ENCODE assay signal across 13 mouse cellular contexts in genomic region chr1:54118342-54118973, GRCm38 (mm10).
A peak's percentile ranks its signal among the peaks of the same experiment; 100 is the strongest.
DNase-seq lines count a peak whose midpoint lies in the region; ATAC-seq and TF ChIP-seq lines count a peak whose summit lies in the region.
"Had no signal": no experiment of that assay in that cellular context is flagged by ENCODE, and none has a peak within 500 bp of the region (broad histone marks: within the 10 kb centered on the region; RNA-seq: fewer than 3 reads in every experiment).

No protein-coding gene starts in this region.

- peaks cover 29% of the 10 kb centered on the region for H3K4me1 ChIP-seq in embryonic facial prominence, embryonic 13.5 days
- H3K4me1 ChIP-seq in olfactory bulb, adult 2 months (ENCODE audit: control insufficient read depth, insufficient read depth, low read length) = peaks cover 9% of the 10 kb centered on the region
- H3K4me1 ChIP-seq: lung, embryonic 15.5 days had no signal

- no peak for ATAC-seq in embryonic facial prominence, embryonic 13.5 days (ENCODE audit: insufficient number of reproducible peaks, insufficient read depth, low FRiP score, low TSS enrichment, low read depth)

- DNase-seq in kidney, postnatal 14 days = peak; percentile 1
- no peak for DNase-seq in kidney, adult 18-20 months
- peak; percentile 27 to 65 for DNase-seq in layer of hippocampus, adult 2 months (ENCODE audit: low spot score in 2 of 2)
- DNase-seq in kidney, adult 11 months = no peak
- no peak for DNase-seq in lung, postnatal 36 days
- DNase-seq in yolk sac, embryonic 10.5 days (ENCODE audit: low spot score) = no peak
- DNase-seq: cerebellum, adult 11-12 months; kidney, postnatal 4 days had no signal

- H3K27ac ChIP-seq in embryonic facial prominence, embryonic 13.5 days = peak overlapping the region; percentile 78
- peak overlapping the region; percentile 24 for H3K27ac ChIP-seq in layer of hippocampus, adult 2 months
- peak overlapping the region; percentile 56 for H3K27ac ChIP-seq in olfactory bulb, adult 2 months (ENCODE audit: insufficient read depth, low read depth, low read length)
- H3K27ac ChIP-seq: forebrain, embryonic 10.5 days; hindbrain, embryonic 12.5 days; lung, embryonic 15.5 days had no signal

- no peak overlapping the region for H3K9ac ChIP-seq in embryonic facial prominence, embryonic 13.5 days
- H3K9ac ChIP-seq: hindbrain, embryonic 12.5 days; lung, embryonic 15.5 days had no signal

- H3K27me3 ChIP-seq in embryonic facial prominence, embryonic 13.5 days = no peaks in the 10 kb centered on the region
- H3K27me3 ChIP-seq: hindbrain, embryonic 12.5 days; lung, embryonic 15.5 days had no signal

- peak overlapping the region; percentile 5; the same call in 1 of the 2 replicates for H3K4me2 ChIP-seq in embryonic facial prominence, embryonic 13.5 days
- H3K4me2 ChIP-seq: hindbrain, embryonic 12.5 days; lung, embryonic 15.5 days had no signal

- H3K9me3 ChIP-seq in embryonic facial prominence, embryonic 13.5 days = no peaks in the 10 kb centered on the region
- H3K9me3 ChIP-seq: forebrain, embryonic 10.5 days; hindbrain, embryonic 12.5 days; lung, embryonic 15.5 days had no signal

- H3K4me3 ChIP-seq in embryonic facial prominence, embryonic 13.5 days = no peak overlapping the region
- no peak overlapping the region for H3K4me3 ChIP-seq in layer of hippocampus, adult 2 months
- no peak overlapping the region for H3K4me3 ChIP-seq in olfactory bulb, adult 2 months (ENCODE audit: insufficient read depth, low read depth, low read length)
- H3K4me3 ChIP-seq: forebrain, embryonic 10.5 days; hindbrain, embryonic 12.5 days; lung, embryonic 15.5 days had no signal

- WGBS in embryonic facial prominence, embryonic 13.5 days = 46% methylated on average over 8 of the region's 8 CpGs
- 37% methylated on average over 8 of the region's 8 CpGs for WGBS in olfactory bulb, adult 2 months

- no peaks in the 10 kb centered on the region for H3K36me3 ChIP-seq in embryonic facial prominence, embryonic 13.5 days
- H3K36me3 ChIP-seq: forebrain, embryonic 10.5 days; hindbrain, embryonic 12.5 days; lung, embryonic 15.5 days had no signal

- TF ChIP-seq POLR2A in olfactory bulb, adult 2 months (IDR thresholded peaks at IDR 0.05; ENCODE audit: insufficient read depth, low read depth, low read length) = no peak

- TF ChIP-seq CTCF in layer of hippocampus, adult 2 months (conservative IDR thresholded peaks at IDR 0.05) = no peak
- TF ChIP-seq CTCF in olfactory bulb, adult 2 months (IDR thresholded peaks at IDR 0.05; ENCODE audit: insufficient read depth, low read depth, low read length) = no peak

Comparison
In these comparisons a context has a peak if more than half of its experiments do, and no peak if none do; other contexts are left out.
1. DNase-seq: peak in kidney, postnatal 14 days (single experiment) and layer of hippocampus, adult 2 months (2 of 2); none in kidney, adult 18-20 months (single experiment), kidney, adult 11 months (single experiment), lung, postnatal 36 days (single experiment) and yolk sac, embryonic 10.5 days (single experiment).
2. H3K27ac ChIP-seq: peak in every context shown above with its lines; median percentile 78 in embryonic facial prominence, embryonic 13.5 days; 56 in olfactory bulb, adult 2 months; 24 in layer of hippocampus, adult 2 months.